Mouse (Mus musculus): Measurements from ENCODE around the gene Tcerg1l.

Tcerg1l gene

DNA sequence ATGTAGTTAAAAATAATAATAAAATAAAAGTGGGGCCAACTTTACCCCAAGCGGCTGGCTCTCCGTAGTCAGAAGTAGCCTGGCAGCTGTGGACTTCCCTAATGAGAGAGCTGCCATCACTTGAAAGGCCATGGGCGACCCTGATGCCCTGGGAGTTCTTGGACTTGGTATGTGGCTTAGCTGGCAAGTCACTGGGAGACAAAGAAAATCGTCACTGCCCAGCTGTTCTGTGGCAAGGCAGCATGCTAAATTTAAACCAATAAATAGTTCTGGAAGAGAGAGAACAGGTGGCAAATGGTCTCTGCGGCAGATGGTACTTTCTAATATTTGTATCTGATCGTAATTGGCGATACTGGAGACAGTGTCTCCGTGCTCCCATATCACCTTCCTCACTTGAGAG lies 40.1 kb downstream of the Tcerg1l start:
- DNase-seq (ENCODE audit: low spot score) = no peak

DNA sequence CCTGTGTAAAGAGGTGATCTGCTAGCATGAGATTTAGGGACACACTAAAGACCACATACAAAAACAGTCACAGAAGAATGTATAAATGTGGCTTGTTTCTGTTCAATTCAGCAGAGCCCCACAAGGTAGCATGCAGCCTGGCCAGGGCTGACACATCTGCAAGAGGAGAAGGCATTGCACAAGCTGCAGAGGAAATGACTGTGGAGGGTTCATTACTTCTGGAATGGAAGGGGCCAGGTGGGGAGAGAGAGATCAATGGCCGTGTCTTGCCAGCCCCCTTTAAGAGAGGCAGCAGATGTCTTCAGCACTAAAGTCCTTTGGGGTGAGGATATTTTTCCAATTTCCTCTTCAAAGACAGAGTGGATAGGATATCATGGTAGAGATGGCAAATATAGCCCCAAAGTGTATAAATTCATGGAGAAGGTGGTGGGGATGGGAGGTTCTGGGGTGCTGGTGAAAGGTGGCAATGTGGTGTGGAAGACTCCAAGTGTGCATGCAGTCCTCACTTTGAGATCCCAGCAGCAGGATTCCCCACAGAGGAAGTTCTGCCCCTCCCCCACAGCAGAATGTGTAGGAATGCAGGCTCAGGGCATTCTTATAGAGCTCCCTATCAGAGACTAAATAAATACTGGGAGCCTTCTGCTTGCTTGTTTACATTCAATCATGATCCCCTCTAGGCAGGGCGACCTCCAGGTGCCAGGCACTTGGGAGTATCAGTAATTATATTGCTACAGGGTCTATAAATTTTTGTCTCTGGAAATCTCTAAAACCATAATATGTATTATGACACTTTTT lies 40.7 kb downstream of the Tcerg1l start:
- no peak for DNase-seq (ENCODE audit: low spot score)

- DNase-seq (ENCODE audit: low spot score) = no peak
These were observed 52.1 kb downstream of the Tcerg1l start for GRCm38 (mm10) chr7:138345451-138345850.

DNA sequence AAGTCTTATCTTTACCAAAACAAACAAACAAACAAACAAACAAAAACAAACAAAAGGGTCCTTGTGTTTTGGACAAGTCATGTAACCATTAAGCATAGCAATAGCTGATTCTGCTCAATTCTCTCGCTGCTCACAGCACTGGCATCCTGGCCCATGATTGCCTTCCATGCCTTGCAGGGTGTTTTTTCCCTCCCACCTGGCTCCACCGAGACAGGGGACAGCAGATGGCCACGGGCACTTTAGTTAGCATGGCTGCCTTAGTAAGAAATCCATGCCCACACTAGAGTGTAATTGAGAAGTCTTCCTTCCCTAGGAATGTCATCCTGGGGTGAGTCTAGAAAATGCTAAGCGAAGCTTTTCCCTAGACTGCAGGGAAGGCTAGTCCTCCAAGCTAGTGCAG lies 59.1 kb downstream of the Tcerg1l start:
- no peak for DNase-seq (ENCODE audit: low spot score)

- DNase-seq (ENCODE audit: low spot score) = no peak
These were observed 59.6 kb downstream of the Tcerg1l start for GRCm38 (mm10) chr7:138337946-138338345.

DNA sequence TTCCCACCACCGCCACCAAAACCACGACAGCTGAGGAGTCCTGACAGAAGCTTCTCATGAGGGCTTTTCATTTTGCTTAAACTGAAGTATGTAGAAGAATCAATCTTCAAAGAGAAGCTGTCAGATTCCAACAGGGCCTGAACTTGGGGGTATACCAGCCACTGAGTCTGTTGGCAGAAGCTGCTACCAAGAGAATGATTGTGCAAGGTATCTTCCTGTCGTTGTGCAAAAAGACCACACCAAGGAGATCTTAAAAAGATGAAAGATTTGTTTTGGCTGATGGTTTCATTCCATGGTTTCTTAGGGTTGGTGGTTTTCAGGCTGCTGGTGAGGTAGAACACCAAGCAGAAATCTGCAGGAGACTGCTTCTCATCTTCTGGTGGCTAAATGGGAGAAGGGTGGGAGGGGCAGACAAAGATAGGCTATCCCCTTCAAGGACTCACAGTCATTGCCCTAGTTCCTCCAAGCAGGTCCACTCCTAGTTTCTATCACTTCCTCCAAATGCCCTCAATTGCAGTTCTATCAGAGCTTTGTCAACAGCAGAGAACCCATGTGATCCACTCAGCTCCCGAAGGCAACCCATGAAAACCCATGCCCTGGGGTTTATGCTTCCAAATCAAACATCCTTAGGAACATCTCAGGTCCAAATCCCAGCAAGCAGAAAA lies 64.9 kb downstream of the Tcerg1l start:
- DNase-seq (ENCODE audit: low spot score) = no peak

DNA sequence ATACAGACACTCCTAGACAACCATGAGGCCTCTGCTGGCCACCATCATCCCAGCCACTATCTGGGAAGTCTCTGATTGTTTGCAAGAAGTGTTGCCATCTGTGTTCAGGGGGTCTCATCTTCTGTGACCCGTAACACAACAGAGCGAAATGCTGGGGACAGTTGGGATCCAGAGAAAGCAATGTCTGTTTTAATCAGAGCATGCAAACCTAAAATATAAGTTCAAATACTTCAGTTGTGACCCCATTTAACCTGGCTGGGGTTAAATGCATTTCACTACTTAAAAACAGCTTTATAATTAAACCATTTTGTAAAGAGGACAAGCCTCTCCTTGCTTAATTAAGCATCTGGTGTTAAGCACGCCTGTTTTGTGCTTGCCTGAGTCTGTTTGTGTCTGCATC lies 66.3 kb downstream of the Tcerg1l start:
- no peak for DNase-seq (ENCODE audit: low spot score)

DNA sequence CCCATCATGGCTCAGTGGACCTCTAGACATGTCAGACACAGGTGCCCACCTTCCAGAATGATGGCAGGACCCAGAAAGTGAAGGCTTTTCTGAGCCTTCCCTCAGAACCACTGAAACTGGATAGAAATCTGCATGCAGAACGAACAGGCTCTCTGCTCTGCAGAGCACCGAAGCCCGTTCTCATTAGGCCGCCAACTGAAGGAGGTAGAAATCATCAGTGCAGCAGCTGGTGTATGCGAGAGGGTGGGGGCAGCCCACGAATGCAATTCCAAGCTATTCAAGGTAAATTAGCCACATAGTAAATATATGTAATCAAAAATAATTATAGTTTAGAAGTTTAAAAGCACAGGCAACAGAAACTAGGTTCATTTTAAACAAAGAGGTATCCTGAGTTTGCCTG lies 68.9 kb downstream of the Tcerg1l start:
- no peak for DNase-seq (ENCODE audit: low spot score)

DNA sequence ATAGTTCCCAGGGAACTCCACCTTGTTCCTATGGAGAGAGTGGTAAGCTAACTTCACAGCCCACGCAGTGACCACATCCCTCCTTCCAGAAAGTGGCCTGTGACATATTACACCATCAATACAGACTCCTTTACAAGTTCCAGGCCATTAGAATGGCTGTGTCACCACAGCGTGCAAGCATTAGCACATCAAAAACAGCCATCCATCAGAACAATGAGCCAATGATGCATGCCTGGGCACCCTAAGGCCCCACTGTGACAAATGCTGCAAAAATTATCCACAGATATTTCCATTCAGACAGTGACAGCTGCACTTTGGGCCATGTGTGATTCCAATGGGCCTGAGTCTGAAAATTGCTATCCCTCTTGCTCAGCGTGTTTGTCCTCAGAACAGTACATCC lies 70.8 kb downstream of the Tcerg1l start:
- DNase-seq (ENCODE audit: low spot score) = no peak

DNA sequence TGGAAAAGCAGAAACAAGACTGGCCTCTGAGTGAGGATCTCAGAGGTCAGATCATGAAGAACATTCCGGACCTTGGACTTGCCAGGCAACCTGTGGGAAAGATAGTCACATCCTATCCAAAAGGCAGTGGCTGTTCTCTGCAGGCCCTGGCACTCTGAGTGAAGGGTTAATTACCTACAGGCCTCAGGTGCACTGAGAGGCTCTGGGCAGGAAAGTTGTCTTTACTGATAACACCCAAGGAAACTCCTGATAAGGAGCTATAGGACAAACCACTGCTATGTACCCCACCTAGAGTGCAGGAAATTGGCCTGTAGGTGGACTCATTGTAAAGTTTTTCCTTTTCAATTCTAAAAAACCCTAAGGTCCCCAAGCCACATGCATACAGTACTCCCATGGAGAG lies 83.8 kb downstream of the Tcerg1l start:
- no peak for DNase-seq (ENCODE audit: low spot score)

GRCm38 (mm10) chr7:138306126-138306525 lies 91.4 kb downstream of the Tcerg1l start:
- no peak for DNase-seq (ENCODE audit: low spot score)

GRCm38 (mm10) chr7:138284790-138285189 lies 112.7 kb downstream of the Tcerg1l start:
- DNase-seq (ENCODE audit: low spot score) = no peak

GRCm38 (mm10) chr7:138275263-138275662 lies 122.3 kb downstream of the Tcerg1l start:
- DNase-seq (ENCODE audit: low spot score) = no peak

GRCm38 (mm10) chr7:138271328-138271727 lies 126.2 kb downstream of the Tcerg1l start:
- no peak for DNase-seq (ENCODE audit: low spot score)

DNA sequence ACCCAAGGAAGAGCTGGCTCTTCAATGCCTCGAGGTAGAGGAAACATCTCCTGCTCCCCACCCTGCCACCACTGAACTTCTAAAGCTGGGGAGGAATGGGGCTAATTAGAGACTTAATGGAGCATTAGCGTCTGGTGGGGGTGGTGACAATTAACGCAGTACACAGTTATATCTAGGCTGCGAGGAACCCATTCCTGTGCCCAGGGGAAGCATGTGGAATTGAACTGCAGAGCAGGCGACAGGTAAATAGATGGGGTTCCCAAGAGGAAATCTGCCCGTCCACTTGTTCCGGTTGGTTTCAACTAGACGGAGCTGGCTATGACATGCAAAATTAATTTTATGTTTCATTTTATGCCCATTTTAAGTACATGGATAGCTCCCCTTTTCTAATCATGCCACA lies 128.1 kb downstream of the Tcerg1l start:
- DNase-seq (ENCODE audit: low spot score) = no peak

DNA sequence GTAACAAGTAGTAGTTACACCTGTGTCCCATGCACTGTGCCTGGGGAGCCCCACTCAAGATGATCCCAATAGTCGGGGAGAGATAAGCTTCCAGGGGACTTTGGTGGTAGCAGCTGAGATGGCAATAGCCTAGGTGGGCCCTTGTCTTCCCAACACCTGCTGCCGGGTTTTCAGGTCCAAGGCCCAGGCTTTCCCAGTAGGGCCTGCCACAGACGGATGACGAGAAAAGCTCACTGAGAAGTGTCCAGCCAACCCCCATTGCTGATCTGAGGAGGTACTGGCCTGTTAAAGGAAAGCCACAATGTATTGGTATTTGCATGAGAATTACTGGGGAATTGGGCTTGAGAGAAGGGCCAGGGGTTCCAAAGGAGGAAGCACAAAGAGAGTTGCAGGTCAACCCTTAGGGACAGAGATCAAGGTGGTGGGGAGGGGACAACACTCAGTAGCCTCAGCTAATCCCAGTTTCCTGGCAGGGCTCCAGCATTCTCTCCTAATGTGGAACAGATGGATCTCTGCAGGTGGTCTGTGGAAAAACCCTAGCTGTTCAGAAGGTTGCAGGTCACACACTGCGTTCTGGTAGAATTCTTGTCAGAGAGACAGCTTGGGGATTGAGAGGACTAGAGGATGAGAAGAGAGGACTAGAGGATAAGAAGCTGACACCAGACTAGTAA lies 129.4 kb downstream of the Tcerg1l start:
- no peak for DNase-seq (ENCODE audit: low spot score)

DNA sequence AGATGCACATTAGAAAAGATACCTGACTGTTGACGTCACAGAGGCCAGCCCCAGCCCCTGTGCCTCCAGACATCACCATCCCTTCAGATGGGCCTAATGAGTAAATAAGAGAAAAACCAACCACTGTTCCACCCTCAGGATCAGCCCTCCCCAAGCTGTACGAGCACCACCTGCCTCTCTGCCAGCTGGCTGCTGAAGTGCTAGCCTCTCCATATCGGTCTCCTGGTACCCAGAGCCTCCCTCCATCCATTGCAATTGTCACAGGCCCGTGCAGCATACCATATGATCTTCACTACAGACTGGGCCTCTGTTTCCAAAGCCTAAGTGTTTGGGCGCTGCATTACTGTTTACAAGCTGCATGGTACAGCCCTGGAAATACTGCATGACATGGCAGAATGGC lies 148.9 kb downstream of the Tcerg1l start:
- no peak for DNase-seq (ENCODE audit: low spot score)

- DNase-seq (ENCODE audit: low spot score) = no peak
These were observed 149.4 kb downstream of the Tcerg1l start for GRCm38 (mm10) chr7:138248176-138248575.

GRCm38 (mm10) chr7:138246684-138247083 lies 150.8 kb downstream of the Tcerg1l start:
- DNase-seq (ENCODE audit: low spot score) = no peak

DNA sequence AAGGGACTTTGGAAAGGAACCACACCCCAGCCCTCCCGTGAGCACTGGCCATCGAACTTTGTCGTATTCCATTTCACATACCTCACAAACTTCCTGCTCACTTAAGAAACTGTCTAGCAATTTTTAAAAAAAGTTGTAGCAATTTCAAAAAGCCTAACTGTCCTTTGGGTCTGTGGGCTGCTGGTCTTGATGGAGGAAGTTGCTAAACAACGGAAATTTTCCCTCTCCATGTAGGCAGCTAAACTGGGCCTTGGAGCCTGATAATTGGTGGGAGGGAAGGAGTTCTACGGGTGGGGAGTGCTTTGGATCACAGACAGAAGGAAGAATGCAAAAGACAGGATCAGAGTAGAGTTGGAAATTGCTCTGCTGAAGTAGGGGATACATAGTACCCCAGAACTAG lies 155.3 kb downstream of the Tcerg1l start:
- no peak for DNase-seq (ENCODE audit: low spot score)

DNA sequence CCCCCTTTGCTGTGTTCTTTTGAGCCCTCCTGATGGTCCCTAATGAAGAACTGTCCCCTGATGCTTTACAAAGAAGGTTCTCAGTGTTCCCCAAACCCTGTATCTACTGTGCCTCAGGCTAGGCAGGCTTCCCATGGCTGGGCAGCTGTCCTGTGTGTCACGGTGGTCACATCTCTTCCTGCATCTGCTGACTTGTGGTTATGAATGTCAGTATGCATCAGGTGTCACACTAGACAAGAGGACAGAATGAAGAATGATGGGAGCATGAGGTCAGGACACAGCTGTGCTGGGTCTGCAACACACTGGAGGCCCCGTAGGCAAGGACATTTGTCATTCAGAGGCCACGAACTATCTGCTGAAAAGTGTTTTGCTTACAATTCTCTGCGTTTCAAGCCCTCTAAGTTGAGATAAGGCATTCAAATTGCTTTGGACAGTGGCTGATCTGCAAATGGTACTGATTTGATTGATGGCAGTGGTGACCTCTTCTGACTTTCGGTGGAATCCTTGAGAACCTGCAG lies 159.8 kb downstream of the Tcerg1l start:
- no peak for DNase-seq (ENCODE audit: low spot score)

DNA sequence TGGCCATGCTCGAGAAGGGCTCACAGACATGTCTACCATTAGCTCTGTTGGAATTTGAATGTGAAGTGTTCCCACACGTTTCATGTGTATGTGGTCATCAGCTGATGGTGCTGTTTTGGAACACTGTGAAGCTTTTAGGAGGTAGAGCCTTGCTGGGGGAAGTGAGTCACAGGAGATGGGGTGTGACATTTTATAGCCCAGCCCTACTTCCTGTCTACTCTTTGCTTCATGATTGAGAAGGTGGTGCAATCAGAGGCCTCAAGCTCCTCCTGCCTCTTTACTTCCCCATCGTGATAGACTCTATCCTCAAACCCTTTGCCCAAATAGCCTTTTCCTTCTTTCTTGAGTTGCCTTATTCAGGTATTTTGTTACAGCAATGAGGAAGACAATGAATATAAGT lies 173.3 kb downstream of the Tcerg1l start:
- no peak for DNase-seq (ENCODE audit: low spot score)

DNA sequence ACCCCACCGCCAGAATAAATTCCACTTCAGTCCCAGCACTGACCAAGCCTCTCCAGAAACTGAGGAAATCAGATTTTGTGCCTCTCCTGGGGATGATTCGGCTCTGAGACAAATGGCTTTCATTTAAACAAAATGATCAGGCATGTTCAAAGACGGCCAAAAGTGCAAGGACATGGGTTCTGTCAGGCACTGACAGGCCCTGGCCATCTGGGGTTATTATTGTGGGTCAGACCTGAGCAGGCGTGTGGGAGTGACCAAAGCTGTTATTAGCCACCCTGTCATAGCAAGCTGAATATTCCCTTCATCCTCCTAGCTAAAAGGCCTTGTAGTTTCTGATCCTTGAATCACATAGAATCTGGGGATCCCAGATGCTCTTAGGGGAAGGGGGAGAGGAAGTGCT lies 174.6 kb downstream of the Tcerg1l start:
- no peak for DNase-seq (ENCODE audit: low spot score)

All from left cerebral cortex, adult 11 months (tissue).